Mouse (Mus musculus) layer of hippocampus, postnatal 14 days (tissue): ENCODE results near the gene Slc9a1. TPM values are rescaled to one million over a fixed set of nuclear protein-coding genes. Genes with fewer than 3 reads are reported as not detected.

Source experiments
- DNase-seq, 2 experiments: peaks; one replicate each; pipeline ENCODE4 v3.0.0; 2021 to 2022; ENCODE audit warnings: low spot score in 2 of 2, mixed read lengths in 1 of 2
- long read RNA-seq, 2 experiments: library from polyadenylated mRNA; stranded (forward); transcript quantifications; one replicate each; pipeline ENCODE4 v2.0.0; 2021
- total RNA-seq, 2 experiments: library from RNA; stranded (reverse); gene quantifications; 2 replicates each; pipeline ENCODE4 v1.2.3; 2021

The Slc9a1 gene
- total RNA-seq, result 10 to 100 TPM; 60.0 to 62.8 TPM
- long read RNA-seq, experiment 1, full-length matches to known transcripts, result 6 of 18 reads
- long read RNA-seq, experiment 1, partial matches to known transcripts, result 9 of 18 reads
- long read RNA-seq, experiment 1, other reads (novel, unspliced or antisense), result 3 of 18 reads
- long read RNA-seq, experiment 2, full-length matches to known transcripts, result 5 of 19 reads
- long read RNA-seq, experiment 2, partial matches to known transcripts, result 6 of 19 reads
- long read RNA-seq, experiment 2, other reads (novel, unspliced or antisense), result 8 of 19 reads

GRCm38 (mm10) chr4:133369553-133370297, at the start of gene Slc9a1:
Gene Slc9a1 (plus strand): TSS chr4:133369706.
- DNase-seq, result peak; percentile 96

GRCm38 (mm10) chr4:133328129-133328528, 41.4 kb upstream of the Slc9a1 start:
- DNase-seq, result no peak

- no peak for DNase-seq
Observed at GRCm38 (mm10) chr4:133330296-133330695, 39.2 kb upstream of the Slc9a1 start.

GRCm38 (mm10) chr4:133333306-133333705, 36.2 kb upstream of the Slc9a1 start:
- no peak for DNase-seq

GRCm38 (mm10) chr4:133337833-133338520, 31.5 kb upstream of the Slc9a1 start:
- DNase-seq, result no peak

- no peak for DNase-seq
Observed at GRCm38 (mm10) chr4:133338521-133339095, 30.9 kb upstream of the Slc9a1 start.

- DNase-seq, result peak; percentile 99
Observed at GRCm38 (mm10) chr4:133339148-133339749, 30.3 kb upstream of the Slc9a1 start.

GRCm38 (mm10) chr4:133340217-133340616, 29.3 kb upstream of the Slc9a1 start:
- DNase-seq, result no peak

GRCm38 (mm10) chr4:133344112-133344511, 25.4 kb upstream of the Slc9a1 start:
- DNase-seq, result peak; percentile 31 to 62

GRCm38 (mm10) chr4:133345702-133346101, 23.8 kb upstream of the Slc9a1 start:
- no peak for DNase-seq

- no peak for DNase-seq
Observed at GRCm38 (mm10) chr4:133346577-133346976, 22.9 kb upstream of the Slc9a1 start.

GRCm38 (mm10) chr4:133347624-133348023, 21.9 kb upstream of the Slc9a1 start:
- DNase-seq, result no peak

GRCm38 (mm10) chr4:133348051-133348775, 21.3 kb upstream of the Slc9a1 start:
- DNase-seq, result no peak

GRCm38 (mm10) chr4:133352797-133353196, 16.7 kb upstream of the Slc9a1 start:
- no peak for DNase-seq

- DNase-seq, result no peak
Observed at GRCm38 (mm10) chr4:133353367-133354365, 15.8 kb upstream of the Slc9a1 start, which contains the start of gene Wdtc1. Gene Wdtc1 (minus strand): TSS chr4:133353481.

- DNase-seq, result no peak
Observed at GRCm38 (mm10) chr4:133354641-133355040, 14.9 kb upstream of the Slc9a1 start.

- no peak for DNase-seq
Observed at GRCm38 (mm10) chr4:133370298-133371274, 1.1 kb downstream of the Slc9a1 start.
